Mouse (Mus musculus): Measurements from ENCODE around the gene Rabep1. TPM values are rescaled to one million over a fixed set of nuclear protein-coding genes. Genes with fewer than 3 reads are reported as not detected.

The Rabep1 gene
- 41.5 and 47.7 TPM in 2 replicates for polyA plus RNA-seq (2012; ENCODE audit: low replicate concordance)

DNA sequence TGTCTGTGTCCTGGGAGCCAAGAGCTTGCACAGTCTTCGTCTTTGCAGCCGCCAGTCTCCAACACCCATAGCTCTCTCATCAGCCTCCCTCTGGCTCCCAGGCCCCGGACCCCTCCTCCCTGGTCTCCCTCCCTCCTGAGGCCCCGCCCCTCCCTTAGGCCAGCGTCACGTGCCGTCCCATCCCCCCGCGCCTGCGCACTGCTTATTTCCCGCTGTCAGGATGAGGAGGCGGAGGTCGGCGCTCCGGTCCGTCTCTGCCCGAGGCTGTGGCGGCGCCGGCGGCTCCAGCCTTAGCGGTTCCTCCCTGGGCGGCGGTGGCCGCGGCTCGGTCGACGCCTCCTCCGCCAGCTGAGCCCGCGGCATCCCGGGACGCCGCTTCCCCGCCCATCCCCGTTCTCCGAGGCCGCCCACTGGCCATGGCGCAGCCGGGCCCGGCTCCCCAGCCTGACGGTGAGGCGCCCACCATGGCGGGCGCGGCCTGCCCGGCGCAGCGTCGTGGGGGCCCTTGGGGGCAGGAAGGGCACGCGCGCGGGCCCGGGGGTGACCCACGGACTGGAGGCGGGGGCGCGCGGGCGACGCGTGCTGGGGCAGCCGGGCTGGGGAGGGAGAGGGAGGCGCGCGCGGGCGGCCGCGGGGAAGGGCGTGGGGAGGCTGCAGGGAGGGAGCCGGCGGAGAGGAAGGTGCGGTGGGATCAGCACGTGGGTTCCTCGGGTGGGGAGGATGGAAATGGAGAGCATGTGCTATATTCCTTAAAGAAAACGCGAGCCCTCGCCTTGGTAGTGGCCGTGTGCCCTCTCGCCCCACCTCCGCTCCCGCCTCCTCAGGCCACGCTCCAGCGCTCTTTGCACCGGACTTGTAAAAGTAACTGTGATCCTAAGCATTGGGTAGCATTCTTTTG is at the start of gene Rabep1:
TSS of gene Rabep1 (plus strand) at position 220 of the 898 bp plus-strand sequence.

DNA sequence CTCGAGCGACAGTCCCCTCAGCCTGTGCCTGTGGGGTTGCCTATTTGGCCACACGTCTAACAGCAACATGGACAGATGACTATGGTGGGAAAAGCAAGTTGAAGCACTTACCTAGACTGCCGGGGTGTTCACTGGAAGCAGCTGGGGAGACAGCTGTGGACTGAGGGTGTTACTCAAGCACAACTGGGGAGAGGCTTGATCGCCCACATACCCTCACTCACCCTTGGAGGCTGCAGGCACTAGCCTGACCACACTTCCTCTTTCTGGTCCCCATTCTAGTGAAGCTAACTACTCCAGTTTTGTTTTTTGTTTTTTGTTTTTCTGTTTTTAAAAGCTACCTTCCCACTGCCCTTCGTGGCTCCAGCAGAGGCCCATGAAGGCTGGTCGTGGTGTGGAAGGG is 32.2 kb upstream of the Rabep1 start, which contains the start of gene Scimp:
TSS of gene Scimp (minus strand) at position 222 of the 400 bp plus-strand sequence.

GRCm38 (mm10) chr11:70969821-70970559 is 125.4 kb downstream of the Rabep1 start, which contains the start of the genes Nup88 and Rpain:
Gene Nup88 (minus strand): TSS chr11:70969973.
Gene Rpain (plus strand): TSS chr11:70970213.

DNA sequence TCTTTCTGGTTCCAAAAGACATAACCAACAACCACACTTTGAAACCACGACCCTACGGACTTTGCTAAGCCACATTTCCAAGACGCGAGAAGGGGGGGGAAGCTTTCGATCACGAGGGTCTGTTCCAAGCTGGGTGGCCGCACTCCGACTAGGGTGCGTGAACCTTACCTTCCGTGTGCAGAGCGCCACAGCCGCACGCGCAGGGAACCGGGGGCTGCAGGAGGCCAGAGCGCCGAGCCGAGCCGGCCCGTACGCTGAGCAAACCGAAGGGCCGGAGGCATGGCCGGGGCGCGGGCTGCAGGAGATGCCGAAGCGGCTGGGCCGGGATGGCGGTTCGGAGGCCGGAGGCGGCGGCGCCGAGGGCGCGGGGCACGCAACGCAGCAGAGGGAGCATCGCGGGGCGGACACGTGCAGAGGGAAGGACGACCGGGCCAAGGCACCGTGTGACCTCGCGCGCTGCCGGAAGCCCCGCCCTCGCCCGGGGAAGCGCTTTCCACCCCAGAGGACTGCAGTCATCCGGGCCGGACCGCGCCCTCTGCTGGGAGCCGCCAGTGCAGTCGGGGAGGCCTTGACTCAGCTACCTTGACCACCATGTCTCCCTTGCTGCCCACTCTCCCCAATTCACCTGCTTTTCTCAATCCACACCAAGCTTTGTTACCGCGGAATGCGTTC is 138.1 kb downstream of the Rabep1 start, which contains the start of gene C1qbp:
TSS of gene C1qbp (minus strand) at position 470 of the 672 bp plus-strand sequence.

Other genes with a start within 250 kb of the Rabep1 start
- not detected in 2 replicates for gene 4930544D05Rik, start 228.9 kb upstream of the Rabep1 start, polyA plus RNA-seq (2012; ENCODE audit: low replicate concordance)
- 0.54 and 1.8 TPM in 2 replicates for gene Chrne, start 225.6 kb upstream of the Rabep1 start, polyA plus RNA-seq (2012; ENCODE audit: low replicate concordance)
- 17.4 and 31.1 TPM in 2 replicates for gene Gp1ba, start 205.7 kb upstream of the Rabep1 start, polyA plus RNA-seq (2012; ENCODE audit: low replicate concordance)
- 52.5 and 175 TPM in 2 replicates for gene Rnf167, start 197.5 kb upstream of the Rabep1 start, polyA plus RNA-seq (2012; ENCODE audit: low replicate concordance)
- gene Slc25a11, start 197.3 kb upstream of the Rabep1 start, polyA plus RNA-seq (2012; ENCODE audit: low replicate concordance), result 28.6 and 32.9 TPM in 2 replicates
- 3,216 and 5,291 TPM in 2 replicates for gene Pfn1, start 190.1 kb upstream of the Rabep1 start, polyA plus RNA-seq (2012; ENCODE audit: low replicate concordance)
- 8.0 and 15.4 TPM in 2 replicates for gene Eno3, start 187.6 kb upstream of the Rabep1 start, polyA plus RNA-seq (2012; ENCODE audit: low replicate concordance)
- 65.7 and 82.3 TPM in 2 replicates for gene Spag7, start 175.4 kb upstream of the Rabep1 start, polyA plus RNA-seq (2012; ENCODE audit: low replicate concordance)
- gene Camta2, start 156.7 kb upstream of the Rabep1 start, polyA plus RNA-seq (2012; ENCODE audit: low replicate concordance), result 29.3 and 36.4 TPM in 2 replicates
- gene Inca1, start 144.6 kb upstream of the Rabep1 start, polyA plus RNA-seq (2012; ENCODE audit: low replicate concordance), result not detected in 2 replicates
- 30.4 and 70.0 TPM in 2 replicates for gene Kif1c, start 144.2 kb upstream of the Rabep1 start, polyA plus RNA-seq (2012; ENCODE audit: low replicate concordance)
- 0.96 and 1.0 TPM in 2 replicates for gene Zfp3, start 80.6 kb upstream of the Rabep1 start, polyA plus RNA-seq (2012; ENCODE audit: low replicate concordance)
- 2.1 TPM in 1 of 2 replicates, not detected in the other for gene Scimp, start 32.2 kb upstream of the Rabep1 start, polyA plus RNA-seq (2012; ENCODE audit: low replicate concordance)
- 43.6 and 77.7 TPM in 2 replicates for gene Nup88, start 125.2 kb downstream of the Rabep1 start, polyA plus RNA-seq (2012; ENCODE audit: low replicate concordance)
- gene Rpain, start 125.4 kb downstream of the Rabep1 start, polyA plus RNA-seq (2012; ENCODE audit: low replicate concordance), result 4.7 and 9.9 TPM in 2 replicates
- 727 and 884 TPM in 2 replicates for gene C1qbp, start 138.2 kb downstream of the Rabep1 start, polyA plus RNA-seq (2012; ENCODE audit: low replicate concordance)
- gene Dhx33, start 159.7 kb downstream of the Rabep1 start, polyA plus RNA-seq (2012; ENCODE audit: low replicate concordance), result 4.8 and 20.8 TPM in 2 replicates
- gene Mis12, start 174.8 kb downstream of the Rabep1 start, polyA plus RNA-seq (2012; ENCODE audit: low replicate concordance), result 1.1 and 3.0 TPM in 2 replicates
- 10.7 and 33.8 TPM in 2 replicates for gene Derl2, start 175.1 kb downstream of the Rabep1 start, polyA plus RNA-seq (2012; ENCODE audit: low replicate concordance)
- 0.11 TPM in 1 of 2 replicates, not detected in the other for gene 6330403K07Rik, start 188.7 kb downstream of the Rabep1 start, polyA plus RNA-seq (2012; ENCODE audit: low replicate concordance)